Mouse (Mus musculus) megakaryocyte, embryonic 14.5 days (primary cell): Measurements from ENCODE around the gene Nat8f7. TPM values are rescaled to one million over a fixed set of nuclear protein-coding genes. Genes with fewer than 3 reads are reported as not detected.
"Not testable (repeated sequence)": the region's sequence is repeated elsewhere in the genome, so short reads cannot be mapped to it uniquely, and the experiment has no call there.

Source experiments
- H3K27me3 ChIP-seq: replicated peaks from 2 replicates; pipeline ENCODE3; 2012; ENCODE audit warnings: inconsistent platforms
- H3K36me3 ChIP-seq: replicated peaks from 2 replicates; pipeline ENCODE3; 2012; ENCODE audit warnings: low read length, inconsistent platforms, mixed read lengths
- H3K4me1 ChIP-seq: 2 replicates; pipeline ENCODE4 v1.6.1; 2012; ENCODE audit warnings: inconsistent platforms
- H3K4me3 ChIP-seq: replicated peaks from 2 replicates; pipeline ENCODE3; 2012; ENCODE audit warnings: moderate library complexity, mild to moderate bottlenecking, inconsistent platforms
- H3K9me3 ChIP-seq: 2 replicates; pipeline ENCODE4 v1.6.1; 2012; ENCODE audit warnings: inconsistent platforms
- polyA plus RNA-seq: library from polyadenylated mRNA; stranded (reverse); fragments of >175 nt; gene quantifications from 2 replicates; pipeline ENCODE4 v1.2.3, GENCODE M21; 2012; ENCODE audit warnings: low replicate concordance; ENCODE audit not compliant: insufficient read depth

Gene Nat8f7
- polyA plus RNA-seq, result not detected in 2 replicates

DNA sequence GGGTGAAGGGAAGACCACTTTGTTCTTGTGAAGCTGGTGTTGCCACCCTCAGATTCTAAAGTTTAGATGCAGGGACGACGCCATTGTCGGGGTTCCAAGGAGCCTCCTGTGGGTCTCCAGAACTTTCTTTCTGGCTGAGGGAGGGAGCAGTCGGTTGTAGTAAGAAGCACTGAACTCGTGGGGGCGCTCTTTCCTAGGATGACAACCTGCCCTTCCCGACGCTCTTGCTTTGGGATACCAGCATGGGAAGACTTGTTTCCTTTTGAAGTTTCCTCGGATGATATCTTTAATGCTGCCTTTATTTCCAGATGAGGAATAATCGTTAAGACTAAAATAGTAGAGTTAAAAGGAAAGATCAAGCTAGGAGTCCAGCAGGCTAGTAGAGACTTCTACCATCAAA, at the start of gene Nat8f7:
Gene Nat8f7 (minus strand): TSS at position 101 of the 400 bp plus-strand sequence.
- H3K4me3 ChIP-seq, H3K27me3 ChIP-seq, H3K4me1 ChIP-seq, H3K36me3 ChIP-seq, H3K9me3 ChIP-seq: not testable (repeated sequence)

DNA sequence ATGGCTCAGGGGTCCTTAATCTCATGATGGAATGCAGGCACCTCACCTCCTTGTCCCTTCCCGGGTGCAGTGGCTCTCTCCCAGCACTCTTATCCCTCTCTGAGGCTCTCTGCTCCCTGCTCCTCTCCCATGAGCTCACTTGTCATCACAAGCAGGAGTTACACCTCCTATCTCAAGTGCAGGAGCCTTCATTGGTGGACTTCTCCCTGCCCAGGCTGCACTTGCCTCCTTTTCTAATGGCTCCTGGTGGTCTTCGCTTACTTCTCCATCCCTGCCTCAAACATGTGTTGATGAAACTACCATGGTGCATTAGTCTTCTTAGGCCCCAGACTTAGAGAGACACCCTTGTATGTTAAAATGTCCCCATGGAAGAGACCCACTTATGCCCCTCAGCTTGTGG, 49.7 kb upstream of the Nat8f7 start:
- H3K36me3 ChIP-seq, H3K27me3 ChIP-seq, H3K9me3 ChIP-seq, H3K4me1 ChIP-seq, H3K4me3 ChIP-seq: not testable (repeated sequence)

DNA sequence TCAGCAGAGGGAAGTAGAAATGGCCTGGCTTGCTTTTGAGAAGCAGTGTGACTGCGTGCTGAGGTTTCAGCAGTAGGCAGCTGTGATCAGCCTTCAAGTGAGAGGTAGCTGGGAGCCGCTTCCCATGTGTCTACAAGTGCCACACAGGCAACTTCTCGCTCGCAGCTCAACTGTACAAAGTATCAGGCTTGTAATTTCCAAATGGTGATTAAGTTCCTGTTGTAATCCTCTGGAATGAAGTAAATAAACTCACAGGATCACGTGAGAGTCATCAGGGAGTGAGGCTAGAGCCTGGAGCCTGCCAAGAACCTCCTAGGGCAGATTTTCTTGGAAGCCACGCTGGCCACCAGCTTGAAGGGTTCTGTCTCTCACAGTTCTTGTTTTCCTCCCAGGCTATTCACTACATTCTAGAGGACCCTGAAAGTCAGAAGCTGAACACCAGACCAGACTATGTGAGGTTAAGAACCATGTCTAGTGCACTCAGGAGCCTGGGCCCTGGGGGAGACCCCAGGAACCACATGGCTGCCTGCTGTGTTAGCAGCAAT, 42.8 kb upstream of the Nat8f7 start:
- H3K4me1 ChIP-seq, H3K4me3 ChIP-seq, H3K36me3 ChIP-seq, H3K9me3 ChIP-seq, H3K27me3 ChIP-seq: not testable (repeated sequence)

GRCm38 (mm10) chr6:85709607-85710006, 3.4 kb downstream of the Nat8f7 start:
- not testable (repeated sequence) for H3K36me3 ChIP-seq, H3K4me1 ChIP-seq, H3K9me3 ChIP-seq, H3K4me3 ChIP-seq, H3K27me3 ChIP-seq

GRCm38 (mm10) chr6:85709206-85709605, 3.8 kb downstream of the Nat8f7 start:
- H3K4me1 ChIP-seq, H3K36me3 ChIP-seq, H3K4me3 ChIP-seq, H3K27me3 ChIP-seq, H3K9me3 ChIP-seq: not testable (repeated sequence)

GRCm38 (mm10) chr6:85701943-85702342, 11.1 kb downstream of the Nat8f7 start:
- H3K4me3 ChIP-seq, H3K27me3 ChIP-seq, H3K4me1 ChIP-seq, H3K36me3 ChIP-seq, H3K9me3 ChIP-seq: not testable (repeated sequence)

Other genes with a start within 250 kb of the Nat8f7 start
- gene Fbxo41, start 210.2 kb downstream of the Nat8f7 start, polyA plus RNA-seq, result not detected in 2 replicates
- 0.12 TPM in 1 of 2 replicates, not detected in the other for gene Egr4, start 199.6 kb downstream of the Nat8f7 start, polyA plus RNA-seq
- 0.08 TPM in 1 of 2 replicates, not detected in the other for gene Alms1, start 125.7 kb downstream of the Nat8f7 start, polyA plus RNA-seq
- not detected in 2 replicates for gene Nat8f3, start 52.5 kb upstream of the Nat8f7 start, polyA plus RNA-seq
- not detected in 2 replicates for gene Nat8f6, start 107.7 kb upstream of the Nat8f7 start, polyA plus RNA-seq
- not detected in 2 replicates for gene Nat8f5, start 107.8 kb upstream of the Nat8f7 start, polyA plus RNA-seq
- gene Nat8, start 118.9 kb upstream of the Nat8f7 start, polyA plus RNA-seq, result not detected in 2 replicates
- gene Nat8f2, start 156.0 kb upstream of the Nat8f7 start, polyA plus RNA-seq, result not detected in 2 replicates
- not detected in 2 replicates for gene Nat8f4, start 191.7 kb upstream of the Nat8f7 start, polyA plus RNA-seq
- gene Tprkb, start 198.7 kb upstream of the Nat8f7 start, polyA plus RNA-seq, result 1.7 TPM in 1 of 2 replicates, not detected in the other
- gene Nat8f1, start 202.5 kb upstream of the Nat8f7 start, polyA plus RNA-seq, result 0.62 and 2.4 TPM in 2 replicates
- gene Dusp11, start 248.5 kb upstream of the Nat8f7 start, polyA plus RNA-seq, result 2.6 and 22.9 TPM in 2 replicates